Mouse (Mus musculus): ENCODE measurements around the gene Usp44. TPM values are rescaled to one million over a fixed set of nuclear protein-coding genes. Genes with fewer than 3 reads are reported as not detected.

The Usp44 gene
- total and polyA plus RNA-seq, 3 experiments, result 2.9 to 28.2 (median 4.6) TPM

DNA sequence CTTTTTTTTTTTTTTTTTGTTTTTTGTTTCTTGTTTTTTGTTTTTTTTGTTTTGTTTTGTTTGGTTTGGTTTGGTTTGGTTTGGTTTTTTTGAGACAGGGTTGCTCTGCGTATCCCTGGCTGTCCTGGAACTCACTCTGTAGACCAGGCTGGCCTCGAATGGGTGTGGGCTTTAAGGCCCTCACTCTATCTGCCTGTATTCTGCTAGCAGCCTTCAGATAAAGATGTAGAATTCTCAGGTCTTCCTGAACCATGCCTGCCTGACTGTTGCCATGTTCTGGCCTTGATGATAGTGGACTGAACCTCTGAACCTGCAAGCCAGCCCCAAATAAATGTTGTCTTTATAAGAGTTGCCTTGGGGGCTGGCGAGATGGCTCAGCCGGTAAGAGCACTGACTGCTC is 61.2 kb downstream of the Usp44 start:
- Histone ChIP-seq H3K9ac (ENCODE audit: insufficient read depth, low read depth) (no peak overlapping the region), H3K4me1 (ENCODE audit: control insufficient read depth in 1 of 2, insufficient read depth in 2 of 2) (peaks cover 0 to 11% of the 10 kb centered on the region in 2 experiments; a peak in 2 of 4 replicates), H3K9me3 (replicated peaks; ENCODE audit: low read length) (no peaks in the 10 kb centered on the region), H3K4me2 (ENCODE audit: insufficient read depth, low read depth, poor library complexity, severe bottlenecking) (no peak overlapping the region), H3K36me3 (replicated peaks in 1 of 2; ENCODE audit: control insufficient read depth in 1 of 2, insufficient read depth in 1 of 2, low read length in 1 of 2) (no peaks in the 10 kb centered on the region), H3K27ac (ENCODE audit: insufficient read depth, low read depth) (no peak overlapping the region), H3K27me3 (replicated peaks) (no peaks in the 10 kb centered on the region), H3K4me3 (replicated peaks in 1 of 3; ENCODE audit: low read depth in 2 of 3, low read length in 2 of 3, poor library complexity in 1 of 3) (no peak overlapping the region), H3K79me2 (replicated peaks; ENCODE audit: control insufficient read depth, extremely low read depth, insufficient read depth, poor library complexity, severe bottlenecking) (peaks cover 21% of the 10 kb centered on the region)
- DNase-seq (ENCODE audit: extremely low read depth), result no peak
- dilution Hi-C loops (cut with MboI; ENCODE audit: extremely low pct_ligation_motif_present, extremely low pct_unique_long_range_greater_than_20kb, low sequenced_read_pairs), result no loop called here
- no peak for TF ChIP-seq JUND (conservative IDR thresholded peaks at IDR 0.05; ENCODE audit: low read depth, low read length)
- TF ChIP-seq ETS1 (conservative IDR thresholded peaks at IDR 0.05; ENCODE audit: low read depth, low read length), result no peak
- TF ChIP-seq PAX5 (IDR thresholded peaks at IDR 0.05; ENCODE audit: low read length), result no peak
- no peak for TF ChIP-seq MYC (IDR thresholded peaks at IDR 0.05; ENCODE audit: low read depth, low read length)
- no peak for TF ChIP-seq CHD1 (IDR thresholded peaks at IDR 0.05; ENCODE audit: low read depth, low read length)
- no peak for TF ChIP-seq CTCF (conservative IDR thresholded peaks at IDR 0.05 in 1 of 2, IDR thresholded peaks at IDR 0.05 in 1 of 2; ENCODE audit: low read depth in 2 of 2, low read length in 2 of 2)
- TF ChIP-seq NELFE (IDR thresholded peaks at IDR 0.05; ENCODE audit: low read depth, low read length), result no peak
- in situ Hi-C loops (cut with MboI; ENCODE audit: low pct_ligation_motif_present, low pct_unique_long_range_greater_than_20kb, low sequenced_read_pairs), result no loop called here

DNA sequence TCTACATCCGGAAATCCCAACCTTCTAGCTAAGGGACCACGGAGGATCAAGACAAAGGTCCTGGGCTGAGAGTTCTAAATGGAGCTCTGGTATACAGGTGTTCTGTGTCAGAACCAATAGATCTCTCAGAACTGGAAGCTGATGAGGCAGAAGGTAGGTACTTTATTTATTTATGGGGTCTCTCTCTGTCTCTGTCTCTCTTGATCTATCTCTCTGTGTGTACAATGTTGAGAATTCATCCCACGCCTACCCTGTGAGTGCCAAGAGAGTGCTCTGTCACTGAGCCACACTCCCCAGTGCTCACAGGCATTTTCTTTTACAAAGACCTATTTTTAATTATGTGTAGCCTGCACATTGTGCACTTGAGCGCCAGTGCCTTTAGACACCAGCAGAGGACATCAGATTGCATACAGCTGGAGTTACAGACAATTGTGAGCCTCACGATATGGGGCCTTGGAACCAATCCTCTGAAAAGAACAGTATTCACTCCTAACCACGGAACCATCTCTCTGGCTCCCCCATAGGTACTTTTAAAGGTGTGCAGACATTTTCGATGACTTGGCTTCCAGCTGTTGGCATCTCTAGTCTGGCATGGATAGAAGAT is 65.8 kb downstream of the Usp44 start, which contains the start of gene Metap2:
Gene Metap2 (minus strand): TSS at position 51 of the 604 bp plus-strand sequence.
- dilution Hi-C loops (cut with MboI; ENCODE audit: extremely low pct_ligation_motif_present, extremely low pct_unique_long_range_greater_than_20kb, low sequenced_read_pairs) (no loop called here), in situ Hi-C loops (cut with MboI; ENCODE audit: low pct_ligation_motif_present, low pct_unique_long_range_greater_than_20kb, low sequenced_read_pairs) (no loop called here)
- no peak within 1 kb of the TSS for H3K9ac ChIP-seq (ENCODE audit: insufficient read depth, low read depth)
- TF ChIP-seq CHD2 (IDR thresholded peaks at IDR 0.05; ENCODE audit: low read length), result no peak
- TF ChIP-seq CTCF (conservative IDR thresholded peaks at IDR 0.05 in 1 of 2, IDR thresholded peaks at IDR 0.05 in 1 of 2; ENCODE audit: low read depth in 2 of 2, low read length in 2 of 2), result peak in 1 of 2 experiments; percentile 21; a peak in 2 of 4 replicates
- no peak for TF ChIP-seq ZKSCAN1 (IDR thresholded peaks at IDR 0.05; ENCODE audit: borderline replicate concordance, low read depth, low read length)
- H3K4me3 ChIP-seq (replicated peaks in 1 of 3; ENCODE audit: low read depth in 2 of 3, low read length in 2 of 3, poor library complexity in 1 of 3), result no peak within 1 kb of the TSS
- DNase-seq (ENCODE audit: extremely low read depth), result no peak
- no peaks in the 10 kb centered on the region for H3K9me3 ChIP-seq (replicated peaks; ENCODE audit: low read length)
- H3K27ac ChIP-seq (ENCODE audit: insufficient read depth, low read depth), result no peak within 1 kb of the TSS
- no peaks in the 10 kb centered on the region for H3K4me1 ChIP-seq (ENCODE audit: control insufficient read depth in 1 of 2, insufficient read depth in 2 of 2)
- H3K79me2 ChIP-seq (replicated peaks; ENCODE audit: control insufficient read depth, extremely low read depth, insufficient read depth, poor library complexity, severe bottlenecking), result no peaks in the 10 kb centered on the region
- H3K27me3 ChIP-seq (replicated peaks), result peaks cover 2% of the 10 kb centered on the region
- H3K36me3 ChIP-seq (replicated peaks in 1 of 2; ENCODE audit: control insufficient read depth in 1 of 2, insufficient read depth in 1 of 2, low read length in 1 of 2), result no peaks in the 10 kb centered on the region
- H3K4me2 ChIP-seq (ENCODE audit: insufficient read depth, low read depth, poor library complexity, severe bottlenecking), result no peak within 1 kb of the TSS

DNA sequence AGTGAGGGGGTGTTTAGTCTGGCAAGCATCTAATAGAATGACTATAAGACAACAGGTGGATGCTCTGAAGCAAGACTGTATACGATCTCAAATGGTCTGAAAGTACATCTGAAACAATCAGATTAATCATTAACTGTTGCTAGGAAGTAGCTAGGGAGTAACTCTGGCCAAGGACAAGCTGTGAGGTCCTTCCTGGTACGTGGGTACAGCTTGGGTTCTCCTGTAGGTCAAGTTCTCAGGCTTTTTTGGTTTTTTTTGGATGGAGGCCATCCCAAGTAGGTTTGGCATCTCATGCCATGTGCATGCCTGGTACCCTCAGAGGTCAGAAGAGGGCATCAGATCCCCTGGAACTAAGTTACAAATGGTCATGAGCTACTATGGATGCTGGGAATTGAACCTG is 67.9 kb downstream of the Usp44 start:
- no peak overlapping the region for H3K4me3 ChIP-seq (replicated peaks in 1 of 3; ENCODE audit: low read depth in 2 of 3, low read length in 2 of 3, poor library complexity in 1 of 3)
- dilution Hi-C loops (cut with MboI; ENCODE audit: extremely low pct_ligation_motif_present, extremely low pct_unique_long_range_greater_than_20kb, low sequenced_read_pairs), result no loop called here
- H3K9ac ChIP-seq (ENCODE audit: insufficient read depth, low read depth), result no peak overlapping the region
- H3K27me3 ChIP-seq (replicated peaks), result peaks cover 2% of the 10 kb centered on the region
- H3K4me2 ChIP-seq (ENCODE audit: insufficient read depth, low read depth, poor library complexity, severe bottlenecking), result no peak overlapping the region
- no peak for DNase-seq (ENCODE audit: extremely low read depth)
- H3K27ac ChIP-seq (ENCODE audit: insufficient read depth, low read depth), result no peak overlapping the region
- in situ Hi-C loops (cut with MboI; ENCODE audit: low pct_ligation_motif_present, low pct_unique_long_range_greater_than_20kb, low sequenced_read_pairs), result no loop called here
- no peaks in the 10 kb centered on the region for H3K4me1 ChIP-seq (ENCODE audit: control insufficient read depth in 1 of 2, insufficient read depth in 2 of 2)
- TF ChIP-seq MAFK (IDR thresholded peaks at IDR 0.05; ENCODE audit: insufficient replicate concordance, low read length) (no peak), USF2 (conservative IDR thresholded peaks at IDR 0.05; ENCODE audit: low read depth, low read length) (no peak), BHLHE40 (IDR thresholded peaks at IDR 0.05; ENCODE audit: low read depth, low read length) (no peak), SIN3A (IDR thresholded peaks at IDR 0.05; ENCODE audit: low read length) (no peak), HCFC1 (IDR thresholded peaks at IDR 0.05; ENCODE audit: low read depth, low read length) (no peak), JUND (conservative IDR thresholded peaks at IDR 0.05; ENCODE audit: low read depth, low read length) (no peak), CTCF (conservative IDR thresholded peaks at IDR 0.05 in 1 of 2, IDR thresholded peaks at IDR 0.05 in 1 of 2; ENCODE audit: low read depth in 2 of 2, low read length in 2 of 2) (no peak), SMC3 (IDR thresholded peaks at IDR 0.05; ENCODE audit: low read depth, low read length) (no peak), ZKSCAN1 (IDR thresholded peaks at IDR 0.05; ENCODE audit: borderline replicate concordance, low read depth, low read length) (no peak), RAD21 (IDR thresholded peaks at IDR 0.05; ENCODE audit: low read depth, low read length) (no peak), ZMIZ1 (IDR thresholded peaks at IDR 0.05; ENCODE audit: low read depth, low read length) (no peak), TCF12 (IDR thresholded peaks at IDR 0.05; ENCODE audit: low read depth, low read length) (no peak), ELF1 (IDR thresholded peaks at IDR 0.05; ENCODE audit: low read depth, low read length) (no peak), MAZ (IDR thresholded peaks at IDR 0.05; ENCODE audit: low read depth, low read length) (no peak), JUN (IDR thresholded peaks at IDR 0.05; ENCODE audit: insufficient read depth, low read depth, low read length) (no peak), EP300 (IDR thresholded peaks at IDR 0.05; ENCODE audit: low read length) (no peak), E2F4 (IDR thresholded peaks at IDR 0.05; ENCODE audit: insufficient replicate concordance, low read depth, low read length) (no peak), NRF1 (IDR thresholded peaks at IDR 0.05; ENCODE audit: low read depth, low read length) (no peak), POLR2A (IDR thresholded peaks at IDR 0.05; ENCODE audit: low read depth, low read length) (no peak), NELFE (IDR thresholded peaks at IDR 0.05; ENCODE audit: low read depth, low read length) (no peak)
- no peaks in the 10 kb centered on the region for H3K36me3 ChIP-seq (replicated peaks in 1 of 2; ENCODE audit: control insufficient read depth in 1 of 2, insufficient read depth in 1 of 2, low read length in 1 of 2)
- no peaks in the 10 kb centered on the region for H3K79me2 ChIP-seq (replicated peaks; ENCODE audit: control insufficient read depth, extremely low read depth, insufficient read depth, poor library complexity, severe bottlenecking)
- H3K9me3 ChIP-seq (replicated peaks; ENCODE audit: low read length), result peaks cover 2% of the 10 kb centered on the region

Data from CH12.LX (cell line).